Mouse (Mus musculus): Measurements from ENCODE around the gene Sec23a.

DNA sequence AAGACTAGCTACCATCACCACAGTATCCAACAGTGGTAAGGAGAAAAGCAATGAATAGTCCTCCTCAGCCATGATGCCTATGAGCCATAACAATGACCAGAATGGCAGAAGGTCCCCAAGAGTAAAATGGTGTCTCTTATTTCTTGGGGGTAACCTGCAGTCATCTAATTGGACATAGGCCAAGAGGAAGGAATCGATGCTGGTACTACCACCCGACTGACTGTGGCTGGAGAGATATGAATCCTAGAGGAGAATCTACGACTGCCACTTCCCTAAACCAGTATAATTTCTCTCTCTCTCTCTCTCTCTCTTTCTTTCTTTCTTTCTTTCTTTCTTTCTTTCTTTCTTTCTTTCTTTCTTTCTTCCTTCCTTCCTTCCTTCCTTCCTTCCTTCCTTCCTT lies 40.7 kb upstream of the Sec23a start:
- TF ChIP-seq CTCF (IDR thresholded peaks at IDR 0.05; ENCODE audit: low read depth), result no peak
- TF ChIP-seq EP300 (IDR thresholded peaks at IDR 0.05; ENCODE audit: low read depth), result no peak
